Mouse (Mus musculus) kidney, postnatal 25 days (tissue): ENCODE measurements at regions not wholly inside any gene's neighbourhood (a gene's known extent, or its start where the extent isn't known, plus 50 kb on each side); places are given as distances from the start of the nearest gene placed in this dataset.
"Not testable (repeated sequence)": the region's sequence is repeated elsewhere in the genome, so short reads cannot be mapped to it uniquely, and the experiment has no call there.

Experiments
- DNase-seq, 2 experiments: peaks; one replicate each; pipeline ENCODE4 v3.0.0; 2021; ENCODE audit warnings: mixed read lengths in 2 of 2

DNA sequence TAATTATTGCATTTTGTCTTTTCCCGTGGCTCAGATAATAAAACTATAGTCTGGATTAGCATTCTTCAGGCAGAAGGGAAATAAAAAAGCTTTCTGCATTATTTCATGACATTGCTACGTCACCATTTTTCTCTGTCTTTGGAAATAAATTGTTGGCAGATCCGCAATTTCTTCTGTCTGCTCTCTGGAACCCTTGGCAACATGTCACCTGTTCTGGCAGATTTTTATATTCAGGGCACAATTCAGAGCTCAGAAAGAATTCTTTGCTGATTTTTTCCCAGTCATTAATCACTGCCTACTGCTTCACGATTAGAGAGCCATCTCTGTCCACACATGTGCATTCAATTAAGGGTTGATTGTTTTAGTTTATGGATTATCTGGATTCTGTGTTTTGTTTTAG lies 460.5 kb downstream of the Cdh8 start:
- DNase-seq = no peak

DNA sequence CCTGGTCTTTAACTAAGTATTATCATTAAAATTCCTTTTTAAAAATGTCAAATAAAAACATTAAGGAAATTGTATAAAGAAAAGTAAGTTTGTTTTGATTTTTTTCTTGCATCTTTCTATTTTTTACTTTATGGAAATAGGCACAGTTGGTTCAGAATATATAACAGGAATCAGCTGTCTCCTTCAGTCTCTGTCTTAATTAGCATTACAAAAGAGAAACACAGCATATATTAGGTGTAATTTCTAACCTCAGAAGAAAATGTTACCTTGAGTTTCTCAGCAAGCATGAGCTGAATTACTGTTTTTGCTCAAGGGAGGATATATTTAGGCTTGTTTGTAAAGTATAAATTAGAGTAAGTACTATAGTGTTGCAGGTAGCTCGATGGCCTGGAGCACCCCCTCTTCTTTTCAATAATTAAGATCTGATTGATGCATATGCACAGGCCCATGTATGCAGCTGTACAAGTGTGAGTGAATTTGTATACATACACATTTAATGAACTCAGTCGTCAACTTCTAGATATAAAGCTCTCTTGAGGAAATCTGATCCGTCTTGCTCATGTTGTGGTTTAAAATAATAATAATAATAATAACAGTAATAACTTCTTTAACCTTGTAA lies 503.0 kb downstream of the Cdh8 start:
- no peak for DNase-seq

DNA sequence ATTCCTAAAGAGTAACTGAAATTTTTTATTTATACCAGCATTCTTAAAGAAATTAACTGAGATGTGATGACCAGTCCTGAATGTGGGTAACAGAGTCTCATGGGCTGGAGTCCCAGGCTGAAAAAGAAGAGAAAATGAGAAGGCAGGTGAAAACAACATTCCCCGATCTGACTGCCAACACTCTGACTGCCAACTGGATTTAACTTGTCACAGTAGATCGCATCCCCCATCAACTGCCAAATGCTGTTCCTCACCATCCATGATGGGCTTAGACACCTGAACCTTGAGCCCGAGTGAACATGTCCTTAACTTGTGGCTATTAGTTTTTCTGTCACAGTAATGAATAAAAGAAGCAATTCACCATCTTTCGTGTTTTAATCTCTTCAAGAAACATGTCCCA lies 522.9 kb downstream of the Cdh8 start:
- no peak for DNase-seq

- DNase-seq = no peak
Observed at GRCm38 (mm10) chr8:98861664-98862306, 554.5 kb downstream of the Cdh8 start.

GRCm38 (mm10) chr8:98861175-98861574 lies 555.1 kb downstream of the Cdh8 start:
- DNase-seq = no peak

- no peak for DNase-seq
Observed at GRCm38 (mm10) chr8:98860416-98860815, 555.9 kb downstream of the Cdh8 start.

DNA sequence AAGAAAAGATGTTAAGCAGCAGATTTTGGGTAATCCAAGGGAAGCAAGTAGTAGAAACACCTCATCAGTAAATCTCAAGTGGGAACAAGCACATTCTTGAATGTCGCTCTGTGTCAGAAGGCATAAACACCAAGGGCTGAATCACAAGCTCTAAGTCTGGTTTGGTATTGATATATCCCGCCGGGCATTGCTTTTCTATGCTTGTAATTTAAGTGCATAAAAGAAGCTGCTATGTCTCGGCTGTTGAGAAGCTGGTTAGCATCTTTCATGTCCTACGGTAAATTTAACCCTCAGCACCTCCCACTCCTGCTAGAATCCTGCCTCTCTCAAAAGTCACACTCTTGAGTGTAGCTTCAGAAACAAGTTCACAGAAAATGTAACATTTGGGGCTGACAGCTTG lies 586.8 kb downstream of the Cdh8 start:
- no peak for DNase-seq

- DNase-seq = no peak
Observed at GRCm38 (mm10) chr8:98829006-98829405, 587.3 kb downstream of the Cdh8 start.

DNA sequence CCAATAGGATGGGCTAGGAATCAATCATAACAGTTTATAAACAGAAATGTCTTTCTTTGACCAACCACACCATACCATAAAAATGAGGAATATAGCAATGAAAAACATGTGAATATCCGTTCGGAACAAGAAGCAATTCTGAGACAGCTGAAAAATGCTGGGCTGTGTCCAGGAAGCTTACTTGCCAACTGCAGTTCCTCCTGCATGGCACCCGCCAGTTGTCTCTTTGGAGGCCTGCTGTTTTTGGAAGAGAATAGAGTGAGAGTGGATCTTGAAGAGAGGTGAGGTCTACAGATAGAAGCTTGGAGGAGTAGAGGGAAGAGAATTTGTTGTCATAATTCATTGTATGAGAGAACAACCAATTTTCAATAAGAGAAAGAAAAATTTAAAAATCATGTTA lies 604.3 kb downstream of the Cdh8 start:
- no peak for DNase-seq

DNA sequence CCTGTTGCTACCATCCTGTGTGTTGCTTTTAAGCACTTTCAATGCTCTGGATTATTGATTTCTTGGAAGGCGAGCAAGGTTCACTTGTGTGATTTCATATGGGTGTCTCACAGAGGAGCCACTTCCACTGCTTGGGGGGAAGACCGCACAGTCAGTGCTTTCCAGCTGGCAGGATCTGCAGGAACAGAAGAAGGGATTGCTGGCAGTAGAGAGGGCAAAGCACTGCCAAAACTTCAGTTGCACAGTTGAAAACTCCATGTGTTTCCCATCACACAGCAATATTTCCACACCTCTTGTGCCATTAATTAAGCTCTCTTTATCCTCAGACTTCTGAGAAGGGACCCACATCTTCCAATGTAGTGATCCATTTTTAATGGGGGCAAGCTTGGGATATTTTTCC lies 618.8 kb downstream of the Cdh8 start:
- no peak for DNase-seq

- DNase-seq = no peak
Observed at GRCm38 (mm10) chr8:98767036-98767435, 649.2 kb downstream of the Cdh8 start.

DNA sequence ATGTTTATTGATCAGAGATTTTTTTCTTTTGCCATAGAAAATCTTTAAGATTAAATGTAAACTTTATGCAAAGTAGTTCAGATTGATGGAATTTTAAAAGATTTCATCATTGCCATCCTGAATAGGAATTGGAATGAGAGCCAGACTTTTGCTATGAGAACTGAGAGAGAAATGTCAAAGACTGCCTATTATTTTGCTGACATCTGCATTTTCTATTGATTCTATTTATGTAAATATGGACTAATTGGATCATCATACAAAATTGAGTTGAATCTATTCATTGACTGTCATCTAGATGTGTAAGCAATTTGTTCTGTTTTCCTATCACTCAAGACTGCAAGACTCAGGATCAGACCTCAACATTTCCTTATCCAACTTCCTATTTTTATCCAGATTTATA lies 659.7 kb downstream of the Cdh8 start:
- no peak for DNase-seq

DNA sequence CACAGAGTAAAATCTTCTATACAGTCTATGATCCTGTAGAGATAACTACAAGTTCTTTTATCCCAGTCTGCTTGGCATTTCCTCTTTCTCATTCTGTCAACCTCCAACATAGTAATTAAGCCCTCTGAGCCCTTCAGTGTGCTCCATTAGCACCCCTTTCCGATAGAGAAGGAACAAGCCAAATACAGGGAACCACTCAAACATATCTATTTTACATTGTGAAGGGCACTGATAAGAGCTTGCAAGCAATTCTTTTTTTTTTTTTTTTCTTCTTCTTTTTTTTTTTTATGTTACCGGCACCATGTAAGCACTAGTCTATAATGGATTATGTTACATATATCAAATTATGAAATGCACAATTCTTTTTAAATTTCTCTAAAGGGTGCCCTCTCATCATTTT lies 660.5 kb downstream of the Cdh8 start:
- DNase-seq = no peak

GRCm38 (mm10) chr8:98752367-98752766 lies 663.9 kb downstream of the Cdh8 start:
- DNase-seq = peak; percentile 1 to 20

DNA sequence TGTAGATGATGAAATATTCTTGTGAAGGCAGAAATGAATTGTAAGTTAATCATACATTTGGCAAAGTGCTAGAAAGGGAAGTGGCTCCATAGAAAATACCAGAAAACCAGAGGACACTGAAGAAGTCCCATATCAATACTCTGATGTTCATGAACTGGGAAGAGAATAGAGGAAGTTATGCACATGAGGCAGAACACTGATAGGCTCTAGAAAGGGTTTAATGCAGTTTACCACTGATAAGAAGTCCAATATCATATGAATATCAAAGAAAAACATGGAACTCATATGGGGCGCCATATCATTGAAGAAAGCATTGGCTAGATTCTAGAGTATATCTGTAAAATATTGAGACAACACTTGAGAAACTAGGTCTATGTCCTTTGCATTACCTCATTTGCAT lies 708.5 kb downstream of the Cdh8 start:
- DNase-seq = no peak

- DNase-seq = no peak
Observed at GRCm38 (mm10) chr8:98706122-98706521, 710.1 kb downstream of the Cdh8 start.

DNA sequence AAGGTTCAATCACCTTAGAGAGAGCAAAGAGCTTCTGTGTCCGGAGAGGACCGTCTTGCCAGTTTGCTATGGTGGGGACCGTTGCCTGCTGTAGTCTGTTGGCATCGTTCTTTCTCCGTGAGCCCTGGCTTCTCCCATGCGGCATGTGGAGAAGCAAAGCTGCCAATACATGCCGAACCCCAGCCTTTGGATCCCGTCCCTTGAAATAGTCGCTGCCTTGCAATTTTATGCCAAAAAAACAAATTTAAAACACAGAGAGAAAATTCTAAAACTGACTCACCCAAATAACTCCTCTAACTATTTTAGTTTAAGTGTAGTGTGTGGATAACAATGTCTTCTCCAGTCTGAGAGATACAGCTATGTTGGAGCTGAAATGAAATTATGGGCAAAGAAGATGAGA lies 731.1 kb downstream of the Cdh8 start:
- DNase-seq = no peak

GRCm38 (mm10) chr8:98684531-98684930 lies 731.7 kb downstream of the Cdh8 start:
- DNase-seq = no peak

DNA sequence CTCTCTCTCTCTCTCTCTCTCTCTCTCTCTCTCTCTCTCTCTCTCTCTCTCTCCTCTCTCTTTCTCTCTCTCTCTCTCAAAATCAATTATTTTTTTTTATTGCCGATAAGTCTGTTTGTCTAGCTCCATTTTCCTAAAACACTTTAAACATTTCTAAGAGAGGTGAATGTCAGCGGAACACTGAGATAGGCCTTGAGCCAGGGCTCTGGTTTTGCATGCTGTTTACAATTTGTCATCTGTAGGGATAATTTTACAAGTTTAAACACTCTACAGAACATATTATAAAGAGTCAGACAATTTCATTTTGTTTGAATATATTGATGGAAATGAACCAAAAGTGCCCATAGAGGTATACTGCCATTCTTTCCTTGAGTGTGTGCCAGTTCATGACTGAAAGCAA lies 736.2 kb downstream of the Cdh8 start:
- DNase-seq = no peak

- DNase-seq = no peak
Observed at GRCm38 (mm10) chr8:98659287-98659686, 757.0 kb downstream of the Cdh8 start.

DNA sequence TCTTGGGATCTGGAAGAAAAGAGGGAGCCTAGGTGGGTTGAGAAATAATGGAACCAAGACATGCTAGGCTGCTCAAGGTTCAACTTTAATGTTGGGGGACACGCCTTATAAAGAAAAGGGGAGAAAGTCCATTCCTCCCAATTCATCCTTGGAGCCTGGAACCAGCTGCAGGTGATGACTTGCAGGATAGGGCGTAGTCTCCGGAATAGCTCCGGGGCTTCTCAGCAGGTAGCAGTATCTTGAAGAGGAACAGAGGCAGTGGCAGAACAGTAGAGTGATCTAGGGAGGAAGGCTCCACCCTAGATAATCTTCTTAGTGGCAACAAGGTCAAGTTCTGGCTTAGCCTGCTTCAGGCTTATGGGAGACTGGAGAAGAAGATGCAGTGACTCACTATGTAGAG lies 764.0 kb downstream of the Cdh8 start:
- not testable (repeated sequence) for DNase-seq

- no peak for DNase-seq
Observed at GRCm38 (mm10) chr8:98651010-98651409, 765.3 kb downstream of the Cdh8 start.

DNA sequence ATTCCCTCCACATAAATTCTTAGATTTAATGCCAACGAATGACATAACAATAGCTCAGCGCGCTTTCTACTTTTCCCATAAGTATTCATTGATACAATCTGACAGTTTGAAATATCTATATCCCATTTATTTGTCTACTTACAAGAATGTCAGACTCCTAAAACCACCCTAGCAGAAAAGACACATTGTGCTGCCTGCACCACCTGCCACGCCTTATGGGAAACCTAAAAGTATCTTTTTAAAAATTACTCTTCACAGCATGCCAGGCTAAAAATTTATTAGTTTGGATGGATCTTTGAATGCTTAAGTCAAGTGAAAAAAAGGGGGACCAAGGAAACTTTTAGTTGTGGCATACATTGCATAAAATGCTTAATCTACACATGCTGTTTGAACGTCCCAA lies 788.1 kb downstream of the Cdh8 start:
- DNase-seq = no peak

DNA sequence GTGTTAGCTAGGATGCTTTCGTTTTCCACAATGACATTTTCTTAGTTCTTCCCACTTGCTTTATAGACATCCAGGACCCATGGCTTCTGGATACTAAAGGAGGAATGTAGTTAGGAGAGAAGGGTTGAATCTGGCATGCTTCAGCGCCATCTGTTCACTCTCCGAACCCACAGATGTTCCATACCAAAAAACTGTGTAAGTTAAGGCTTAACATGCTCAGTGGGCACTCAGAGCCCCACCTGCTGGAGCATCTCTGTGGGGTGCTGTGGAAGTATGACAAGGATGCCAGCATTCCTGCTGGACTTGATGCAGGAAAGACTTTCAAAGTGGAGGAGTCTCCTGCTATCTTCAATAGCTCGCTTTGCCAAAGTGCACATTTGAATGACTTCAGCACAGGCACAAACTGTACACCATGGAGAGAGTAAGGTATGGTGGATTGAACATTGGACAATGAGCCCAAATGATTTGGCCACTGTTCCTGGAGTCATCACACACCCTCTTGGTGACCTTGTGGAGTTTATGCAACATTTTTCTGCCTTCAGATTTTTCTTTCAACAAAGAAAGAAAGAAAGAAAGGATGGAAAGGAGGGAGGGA lies 802.3 kb downstream of the Cdh8 start:
- DNase-seq = no peak
